Mouse (Mus musculus): ENCODE data around the gene Mybph. TPM values are rescaled to one million over a fixed set of nuclear protein-coding genes. Genes with fewer than 3 reads are reported as not detected.

Mybph gene
- not detected for total RNA-seq (2023)

DNA sequence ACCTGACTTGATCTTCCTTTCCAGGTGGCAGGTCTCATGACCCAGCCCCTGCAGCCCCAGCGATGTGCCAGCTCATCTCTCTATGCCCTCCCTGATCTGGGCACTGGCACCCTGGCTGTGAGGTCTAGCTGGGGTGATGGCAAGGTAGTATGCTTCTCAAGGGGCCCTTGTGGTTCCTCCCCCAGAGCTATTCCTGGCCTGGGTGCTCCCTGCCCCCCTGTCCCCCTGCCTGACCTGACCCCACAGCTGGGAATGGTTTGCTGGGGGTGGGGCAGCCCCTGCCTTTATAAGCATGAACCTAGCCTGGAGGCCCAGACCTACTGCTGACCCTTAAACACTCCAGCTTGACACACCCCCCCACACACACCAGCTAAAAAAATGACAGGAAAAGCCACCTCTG lies at the start of gene Mybph:
Mybph (plus strand) TSS at position 323 of the 400 bp plus-strand sequence.

DNA sequence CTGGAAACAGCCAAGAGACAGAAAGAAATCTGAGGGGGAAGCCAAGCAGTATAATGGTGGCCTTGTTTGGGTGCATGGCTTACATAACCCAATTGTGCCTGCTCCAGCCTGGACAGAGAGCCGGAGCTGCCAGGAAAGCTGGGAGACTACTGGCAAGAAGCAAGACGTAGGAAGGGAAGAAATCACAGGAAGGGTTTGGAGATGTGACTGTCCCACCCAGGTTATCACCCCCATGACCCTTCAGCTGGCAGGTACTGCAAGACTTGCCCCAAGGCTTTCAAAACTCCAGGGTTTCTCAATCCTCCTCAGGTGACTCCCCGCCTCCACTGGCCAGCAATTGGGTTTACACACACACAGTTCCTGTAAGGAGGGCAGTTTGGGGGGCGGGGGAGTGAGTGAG lies 11.2 kb upstream of the Mybph start, which contains the start of gene Chil1:
Chil1 (plus strand) TSS at position 152 of the 400 bp plus-strand sequence.

DNA sequence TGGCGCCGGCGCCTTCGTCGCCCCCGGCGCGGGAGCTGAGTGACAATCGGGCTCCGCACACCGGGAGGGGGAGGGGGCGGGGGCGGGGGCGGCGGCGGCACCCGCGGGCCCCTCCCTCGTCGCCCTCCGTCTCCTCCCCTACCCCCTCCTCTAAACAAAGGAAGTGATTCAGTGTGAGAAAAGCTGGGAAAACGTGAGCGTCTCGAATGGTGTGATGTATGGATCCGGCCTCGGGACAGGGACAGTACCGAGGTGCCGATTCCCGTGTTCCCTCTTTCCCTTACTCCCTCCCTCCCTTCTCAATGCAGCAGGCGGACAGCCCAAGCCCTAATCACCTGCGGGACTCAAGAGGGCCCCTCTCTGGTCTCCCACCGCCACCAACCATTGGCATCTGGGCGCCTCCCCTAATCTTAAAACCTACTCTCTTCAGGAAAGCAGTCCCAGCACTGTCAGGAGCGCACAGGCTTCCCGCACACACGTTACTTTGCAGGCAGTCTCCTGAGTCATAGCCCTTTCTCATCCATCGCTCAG lies 42.2 kb downstream of the Mybph start, which contains the start of gene Adora1:
Adora1 (minus strand) TSS at position 41 of the 531 bp plus-strand sequence.

Other genes starting within 250 kb of the Mybph start
- not detected for gene Fmod, start 156.2 kb upstream of the Mybph start, total RNA-seq (2023)
- 100 to 1,000 TPM; 238 to 281 TPM for gene Btg2, start 114.3 kb upstream of the Mybph start, total RNA-seq (2023)
- not detected for gene Chit1, start 82.2 kb upstream of the Mybph start, total RNA-seq (2023)
- gene Chil1, start 11.3 kb upstream of the Mybph start, total RNA-seq (2023), result not detected
- not detected for gene Adora1, start 42.0 kb downstream of the Mybph start, total RNA-seq (2023)
- not detected for gene Myog, start 96.5 kb downstream of the Mybph start, total RNA-seq (2023)
- gene Ppfia4, start 139.5 kb downstream of the Mybph start, total RNA-seq (2023), result under 1 TPM; 0.52 to 0.71 TPM
- gene Tmem183a, start 168.5 kb downstream of the Mybph start, total RNA-seq (2023), result 10 to 100 TPM; 74.1 to 76.0 TPM
- not detected for gene 4933406M09Rik, start 192.5 kb downstream of the Mybph start, total RNA-seq (2023)
- gene Cyb5r1, start 212.1 kb downstream of the Mybph start, total RNA-seq (2023), result 10 to 100 TPM in 1 of 2 experiments, 1 to 10 TPM in 1; 7.0 to 11.1 TPM
- 10 to 100 TPM; 72.1 to 76.9 TPM for gene Adipor1, start 221.9 kb downstream of the Mybph start, total RNA-seq (2023)